Mouse (Mus musculus) cerebellum, adult 9-11 months (tissue): Measurements from ENCODE around the gene Plcd3.

Experiments
- DNase-seq: peaks from one replicate; pipeline ENCODE4 v3.0.0; 2022

Gene Plcd3

DNA sequence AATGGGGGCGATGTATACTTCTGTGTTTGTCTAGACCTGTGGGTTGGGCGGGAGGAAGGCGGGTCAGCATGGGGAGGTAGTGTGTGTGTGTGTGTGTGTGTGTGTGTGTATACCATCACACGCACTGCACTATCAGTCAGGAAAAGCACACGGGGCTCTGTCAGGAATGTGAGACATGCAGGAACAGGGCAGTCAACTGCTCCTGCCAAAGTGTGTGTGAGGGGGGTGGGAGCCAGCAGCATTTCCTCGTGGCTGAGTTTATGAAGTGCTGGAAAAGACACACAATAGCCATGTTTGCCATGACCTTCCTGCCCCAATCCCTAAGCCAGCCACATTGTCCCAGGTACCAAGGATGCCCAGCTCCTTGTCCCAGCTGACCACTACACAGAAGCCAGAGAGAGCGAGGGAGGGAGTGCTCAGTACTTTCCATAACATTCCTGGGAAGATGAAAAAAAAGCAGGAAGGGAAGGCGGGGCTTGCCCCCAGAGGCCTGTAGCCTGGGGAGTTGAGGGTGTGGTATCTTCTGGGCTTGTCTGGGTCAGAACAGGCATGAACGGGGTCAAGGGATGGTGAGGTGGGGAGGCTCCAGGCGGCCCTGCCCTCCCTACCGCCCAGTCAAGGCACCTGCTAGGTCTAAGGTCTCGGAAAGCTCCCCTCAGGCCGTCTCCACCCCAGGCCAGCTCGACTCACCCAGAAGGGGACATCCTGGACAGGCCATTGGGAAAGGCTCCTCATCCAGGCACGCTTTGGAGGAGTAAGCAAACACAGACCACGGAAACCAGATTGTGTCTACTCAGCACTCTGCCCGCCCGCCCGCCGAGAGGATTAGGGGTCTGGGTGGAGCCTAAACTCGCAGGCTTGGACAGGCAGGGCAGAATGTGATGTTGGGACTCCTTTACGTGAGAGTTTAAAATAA, 4.2 kb downstream of the Plcd3 start:
- DNase-seq = peak; percentile 27

DNA sequence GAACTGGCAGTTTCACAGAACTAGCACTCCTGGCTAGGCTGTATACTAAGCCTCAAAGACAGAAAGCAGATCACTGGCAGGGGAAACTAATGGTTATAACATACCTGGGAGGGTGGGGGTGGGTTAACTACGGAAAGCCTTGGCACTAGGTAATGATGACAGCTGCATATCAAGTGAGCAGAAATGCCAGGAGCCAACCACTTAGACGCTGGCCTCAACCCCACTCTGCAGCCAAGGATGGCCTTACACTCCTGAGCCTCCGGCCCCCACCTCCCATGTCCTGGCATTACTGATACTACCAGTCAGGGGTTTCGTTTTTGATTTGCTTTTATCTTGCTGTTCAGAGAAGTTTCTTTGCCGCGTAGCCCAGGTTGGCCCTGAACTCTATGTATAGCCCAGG, 5.7 kb downstream of the Plcd3 start:
- peak; percentile 13 for DNase-seq

DNA sequence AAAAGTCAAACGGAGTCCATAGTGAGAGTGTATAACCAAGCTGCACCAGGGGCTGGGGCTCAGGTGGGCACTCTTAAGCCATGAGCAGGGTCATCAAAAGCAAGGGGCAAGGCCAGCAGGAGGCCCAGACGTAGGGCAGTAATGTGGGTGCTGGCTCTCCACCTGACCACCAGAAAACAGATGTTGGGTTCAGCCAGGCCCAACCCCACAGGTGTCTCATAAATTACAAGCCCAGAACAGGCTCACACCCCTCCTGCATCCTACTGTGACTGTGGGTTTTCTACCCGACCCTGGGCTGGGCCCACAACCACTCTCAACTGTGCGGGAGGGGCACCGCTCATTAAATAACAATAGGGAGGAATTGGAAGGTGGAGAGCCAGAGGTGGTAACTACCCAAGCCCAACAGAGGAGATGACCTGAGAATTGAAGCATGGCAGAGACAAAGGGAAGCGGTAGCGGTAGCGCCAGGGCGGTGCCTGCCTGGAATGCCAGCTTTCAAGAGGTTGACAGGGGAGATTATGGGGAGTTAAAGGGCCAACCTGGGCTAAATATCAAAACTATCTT, 6.3 kb downstream of the Plcd3 start:
- peak; percentile 26 for DNase-seq

DNA sequence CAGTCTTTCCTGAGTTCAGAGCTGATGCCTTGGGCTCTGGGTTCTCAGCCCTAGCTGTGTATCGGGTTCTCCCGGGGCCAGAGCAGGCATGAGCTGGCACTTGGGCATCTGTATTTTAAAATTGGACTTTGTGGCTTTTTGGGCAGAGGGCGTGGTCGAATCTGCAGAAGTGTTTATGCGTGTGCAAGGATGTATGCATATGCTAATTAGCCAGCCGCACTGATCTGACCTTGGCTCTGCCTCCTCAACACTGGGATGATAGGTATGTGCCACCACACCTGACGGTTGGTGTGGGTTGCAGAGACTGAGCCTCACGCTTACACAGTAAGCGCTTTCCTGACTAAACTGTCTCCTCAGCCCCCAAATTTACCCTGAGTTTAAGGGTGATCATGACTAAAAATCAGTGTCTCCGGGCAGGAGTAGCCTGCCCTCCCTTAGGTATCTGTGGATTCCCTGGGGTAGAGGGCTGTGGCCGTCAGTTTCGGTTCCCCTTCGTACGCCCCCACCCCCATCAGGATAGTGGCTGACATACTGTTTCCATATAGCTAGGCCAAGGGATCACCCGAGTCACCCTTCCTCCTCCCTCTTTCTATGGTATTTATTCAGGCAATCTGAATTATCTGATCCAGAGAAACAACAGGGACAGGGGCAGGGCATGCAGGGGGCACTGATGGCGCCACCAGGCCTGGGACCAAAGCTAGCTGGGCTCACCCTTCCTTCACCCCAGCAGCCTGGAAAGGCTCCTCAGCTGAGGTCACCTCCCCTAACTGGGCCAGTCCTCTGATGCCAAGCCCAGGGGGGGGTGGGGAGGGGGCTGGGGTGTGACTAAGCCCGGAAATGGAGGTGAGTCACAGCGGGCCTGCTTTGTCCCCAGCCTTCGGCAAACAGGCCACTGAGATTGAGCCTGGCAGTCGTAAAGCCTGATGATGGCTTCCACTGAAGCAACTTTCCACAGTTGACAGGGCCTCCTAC, 7.3 kb downstream of the Plcd3 start:
- peak; percentile 12 for DNase-seq

DNA sequence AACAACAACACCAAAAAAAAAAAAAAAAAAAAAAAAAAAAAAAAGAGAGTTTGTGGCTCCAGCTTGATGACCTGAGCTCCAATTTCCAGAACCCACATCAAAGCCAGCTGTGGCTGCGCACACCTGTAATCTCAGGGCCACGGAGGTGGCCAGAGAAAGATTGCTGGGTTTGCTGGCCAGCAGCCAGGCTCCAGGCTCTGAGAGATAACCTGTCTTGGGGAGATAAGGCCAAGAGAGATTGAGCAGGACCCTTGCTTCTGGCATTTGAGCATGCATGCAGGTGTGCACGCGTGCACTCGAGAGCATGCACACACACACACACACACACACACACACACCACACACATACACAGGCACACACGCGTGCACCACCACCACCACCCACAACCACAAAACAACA, 8.2 kb downstream of the Plcd3 start:
- peak; percentile 14 for DNase-seq

DNA sequence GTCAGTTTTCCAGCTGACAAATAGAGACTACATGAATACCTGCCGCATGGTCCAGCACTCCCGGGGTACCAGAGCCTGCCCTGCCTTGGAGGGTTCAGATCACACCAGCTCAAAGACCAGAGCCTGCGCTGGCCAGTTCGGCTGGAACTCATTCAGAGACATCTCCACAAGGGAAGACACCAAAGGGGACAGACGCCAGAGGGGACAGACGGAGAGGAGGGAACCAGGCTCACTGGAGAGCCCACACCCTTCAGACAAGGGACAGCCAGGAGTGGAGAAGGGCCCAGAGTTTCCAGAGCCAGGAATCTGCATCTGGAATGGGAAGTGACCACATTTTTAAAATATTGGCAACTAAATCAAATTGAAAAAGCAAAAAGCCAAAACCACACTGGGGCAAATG, 19.8 kb downstream of the Plcd3 start:
- DNase-seq = no peak

DNA sequence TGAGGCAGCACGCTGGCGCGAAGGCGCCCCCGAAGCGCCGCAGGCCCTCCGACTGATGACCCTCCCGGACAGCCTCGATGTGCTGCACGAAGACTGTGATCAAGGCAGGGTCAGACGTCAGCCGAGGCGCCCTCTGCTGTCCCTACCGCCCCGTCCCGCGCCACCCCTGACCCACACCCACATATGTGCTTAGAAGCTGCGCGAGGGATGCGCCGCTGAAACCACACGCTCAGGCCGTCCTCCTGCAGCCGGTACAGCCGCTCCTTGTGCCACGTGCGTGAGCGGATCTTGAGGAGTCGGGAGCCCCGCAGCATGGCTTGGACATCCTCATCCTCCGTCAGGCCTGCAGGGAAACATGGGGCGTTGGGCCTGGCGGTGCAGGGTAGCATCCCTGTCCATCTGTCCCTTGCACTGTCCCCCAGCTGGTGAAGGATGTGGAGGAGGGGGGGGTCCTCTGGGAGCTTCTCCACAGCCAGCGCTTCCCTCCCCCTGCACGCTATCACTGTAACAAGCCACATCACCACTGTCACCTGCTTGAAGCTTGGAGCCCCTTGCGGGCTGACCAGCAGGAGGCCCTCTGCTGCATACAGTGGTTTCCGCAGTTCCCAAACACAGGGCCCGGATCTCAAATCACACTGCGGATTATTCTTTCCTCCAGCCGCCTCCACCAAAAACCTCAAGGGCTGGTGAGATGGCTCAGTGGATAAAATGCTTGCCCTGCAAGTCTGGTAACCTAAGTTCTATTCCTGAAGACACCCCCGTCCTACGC, 21.0 kb downstream of the Plcd3 start:
- no peak for DNase-seq

DNA sequence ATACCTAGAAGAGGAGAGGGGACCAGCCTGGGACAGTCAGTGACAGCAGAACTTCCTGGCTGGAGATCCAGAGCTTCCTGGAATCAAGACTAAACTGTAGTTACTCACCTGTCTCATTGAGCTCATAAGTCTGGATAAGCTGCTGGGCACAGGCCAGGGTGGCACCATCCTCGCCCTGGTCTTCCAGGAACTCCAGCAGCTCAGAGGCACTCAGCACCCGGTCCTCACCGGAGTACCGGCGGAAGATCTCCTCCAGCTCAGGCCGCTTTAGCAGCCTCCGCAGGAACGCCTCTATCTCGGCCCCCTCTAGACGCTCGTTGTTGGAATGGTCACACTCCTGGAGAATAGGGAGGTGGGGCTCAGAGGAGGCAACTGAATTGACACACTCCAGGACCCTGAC, 23.3 kb downstream of the Plcd3 start:
- DNase-seq = no peak

DNA sequence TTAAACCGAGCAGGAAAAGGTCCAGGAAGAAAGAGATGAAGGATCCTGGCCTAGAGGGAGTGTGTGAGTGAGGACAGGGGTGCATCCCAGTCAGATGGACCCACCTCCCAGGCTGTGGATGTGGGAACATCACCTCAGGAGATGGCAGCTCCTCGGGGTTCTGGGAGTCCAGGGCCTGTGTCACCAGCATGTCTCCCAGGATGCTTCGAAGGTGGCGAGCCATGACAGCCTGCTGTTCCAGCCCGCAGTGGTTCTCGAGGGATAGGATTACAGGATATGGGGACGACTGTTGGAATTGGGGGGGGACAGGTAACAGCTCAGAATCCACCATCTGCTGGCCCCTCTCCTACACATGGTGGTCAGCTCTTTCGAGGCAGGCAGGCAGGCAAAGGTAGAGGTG, 24.9 kb downstream of the Plcd3 start:
- no peak for DNase-seq

DNA sequence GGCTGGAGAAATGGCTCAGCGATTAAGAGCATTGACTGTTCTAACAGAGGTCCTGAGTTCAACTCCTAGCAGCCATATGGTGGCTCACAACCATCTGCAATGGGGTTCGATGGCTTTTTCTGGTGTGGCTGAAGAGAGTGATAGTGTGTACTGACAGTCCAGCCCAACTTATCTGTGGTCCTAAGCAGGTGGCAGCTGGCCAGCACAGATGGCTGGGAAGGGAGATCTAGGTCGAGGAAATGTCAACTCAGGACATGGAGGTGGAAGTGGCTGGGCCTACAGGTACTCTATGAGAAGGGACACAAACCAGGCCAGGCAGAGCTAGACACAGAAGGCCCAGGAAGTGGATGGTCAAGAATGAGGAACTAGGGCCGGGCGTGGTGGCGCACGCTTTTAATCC, 25.4 kb downstream of the Plcd3 start:
- DNase-seq = peak; percentile 80

DNA sequence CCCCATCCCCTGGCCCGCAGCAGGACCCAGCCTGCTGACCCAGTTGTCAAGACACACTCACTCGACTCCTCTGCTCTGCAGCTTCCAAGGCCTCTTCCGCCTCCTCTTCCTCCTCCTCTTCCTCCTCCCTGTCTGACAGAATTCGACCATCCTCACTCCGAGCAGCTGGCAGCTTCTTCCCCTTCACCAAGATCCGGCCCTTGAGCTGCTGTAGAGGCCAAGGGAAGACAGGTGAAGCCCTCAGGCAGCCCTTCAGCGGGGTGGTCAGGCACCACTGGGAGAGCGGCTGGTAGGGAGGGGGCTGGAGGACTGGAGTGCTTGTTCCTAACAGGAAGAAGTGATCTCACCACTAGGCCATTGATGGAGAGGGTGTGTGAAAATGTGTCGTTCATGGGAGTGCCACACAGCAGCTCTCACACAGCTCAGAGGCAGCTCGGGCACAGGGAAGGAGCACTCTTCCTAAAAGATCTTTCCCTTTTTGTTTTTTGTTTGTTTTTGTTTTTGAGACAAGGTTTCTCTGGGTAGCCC, 26.6 kb downstream of the Plcd3 start:
- DNase-seq = no peak

DNA sequence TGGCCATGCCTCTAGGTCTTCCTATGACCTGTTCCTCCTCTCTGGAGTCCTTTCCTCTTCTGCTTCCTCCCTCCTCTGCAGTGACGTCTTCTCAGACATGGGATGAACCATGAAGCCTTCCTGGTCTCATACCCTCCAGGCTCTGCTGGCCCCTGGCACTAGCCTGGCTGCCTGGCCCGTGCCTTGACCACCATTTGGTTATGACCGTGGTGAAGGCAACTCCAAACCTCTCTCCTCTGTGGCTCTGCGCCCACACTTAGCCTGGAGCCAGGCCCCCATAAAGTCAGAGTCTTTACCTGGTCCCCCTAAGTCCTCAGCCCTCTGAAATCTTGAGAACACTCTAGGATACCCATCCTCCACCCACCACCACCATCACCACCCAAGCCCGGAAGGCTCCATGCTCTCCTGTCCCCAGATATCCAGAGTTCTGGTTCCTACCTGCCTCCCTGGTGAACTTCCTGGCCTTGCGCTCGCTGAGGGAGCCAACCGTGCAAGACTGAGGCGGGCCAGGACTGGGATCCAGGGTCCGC, 27.3 kb downstream of the Plcd3 start:
- no peak for DNase-seq

DNA sequence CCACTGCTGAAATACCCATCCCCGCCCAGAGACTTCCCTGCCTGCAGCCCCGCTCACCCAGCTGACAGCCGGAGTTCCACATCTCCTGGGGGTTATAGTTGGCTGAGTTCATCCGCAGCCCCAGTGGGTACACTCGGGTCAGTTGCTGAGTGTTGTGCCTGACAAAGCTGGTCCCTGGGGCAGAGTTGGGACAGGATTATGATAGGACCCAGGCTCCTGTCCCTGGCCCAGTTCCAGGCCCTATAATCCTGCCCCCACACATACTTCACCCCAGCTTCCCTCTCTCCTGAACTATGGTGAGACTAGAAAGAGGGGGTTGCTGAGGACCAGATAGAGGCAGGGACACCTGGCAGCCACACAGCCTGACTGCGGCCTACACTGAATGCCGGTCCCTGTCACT, 27.8 kb downstream of the Plcd3 start:
- peak; percentile 11 for DNase-seq

DNA sequence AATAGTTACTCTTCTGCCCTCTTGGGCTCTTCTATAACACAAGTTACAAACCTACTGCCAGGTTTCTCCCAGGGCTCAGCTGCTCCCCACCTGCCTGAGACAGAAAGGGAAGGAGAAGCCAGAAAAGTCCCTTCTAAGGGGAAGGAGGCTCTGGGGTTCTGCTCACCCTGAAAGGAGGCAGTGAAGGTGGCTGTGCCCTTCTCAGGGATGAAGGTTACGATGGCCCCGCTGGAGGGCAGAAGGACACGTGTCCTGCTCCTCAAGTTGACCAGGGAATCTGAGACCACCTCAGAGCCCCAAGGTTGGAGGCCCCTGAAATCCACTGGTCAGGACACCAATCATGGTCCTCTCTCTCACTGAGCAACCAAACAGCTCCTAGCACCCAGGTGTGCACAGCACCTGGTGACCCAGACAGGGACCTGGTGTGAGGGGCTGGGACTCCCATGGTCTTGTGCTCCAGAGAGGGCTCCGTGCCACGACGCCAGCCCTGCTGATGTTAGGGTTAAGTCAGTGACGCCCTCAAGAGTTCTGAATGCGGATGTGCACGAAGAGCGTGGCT, 31.1 kb downstream of the Plcd3 start:
- DNase-seq = no peak

DNA sequence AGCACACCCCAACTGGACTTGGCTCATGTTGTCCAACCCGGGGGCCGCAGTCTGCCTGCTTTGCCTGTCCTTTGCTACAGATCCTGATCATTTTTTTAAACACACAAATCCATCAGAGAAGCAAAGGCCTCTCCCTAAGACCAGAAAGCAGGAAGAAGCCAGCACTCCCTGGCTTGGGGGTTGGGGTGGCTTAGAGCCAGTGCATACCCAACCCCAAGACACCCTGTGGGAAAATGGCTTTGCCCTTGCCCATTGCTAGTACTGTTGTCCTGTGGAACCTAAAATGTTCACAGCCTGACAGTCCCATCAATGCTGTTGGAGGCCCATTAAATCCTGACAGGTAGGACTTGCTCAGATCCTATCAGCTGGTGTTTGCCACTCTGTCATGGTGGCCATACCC, 31.7 kb downstream of the Plcd3 start:
- DNase-seq = peak; percentile 3

DNA sequence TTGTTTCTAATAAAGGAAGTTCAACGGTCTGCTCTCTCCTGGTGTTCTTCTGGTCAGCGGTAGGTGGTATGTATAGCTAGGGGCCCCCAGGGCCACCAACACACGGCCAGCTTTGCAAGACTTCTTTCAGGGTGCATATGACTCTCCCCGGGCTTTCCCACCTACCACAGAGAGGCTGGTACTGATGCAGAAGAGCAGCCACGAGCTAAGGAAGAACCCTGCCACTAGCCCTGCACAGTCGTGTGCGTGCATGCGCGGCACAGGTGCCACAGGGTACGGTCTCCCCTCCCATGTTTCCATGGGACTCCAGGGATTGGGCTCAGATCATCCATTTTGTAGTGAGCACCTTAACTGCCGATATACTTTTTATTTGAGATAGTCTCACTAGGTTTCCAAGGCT, 32.6 kb downstream of the Plcd3 start:
- DNase-seq = peak; percentile 6

DNA sequence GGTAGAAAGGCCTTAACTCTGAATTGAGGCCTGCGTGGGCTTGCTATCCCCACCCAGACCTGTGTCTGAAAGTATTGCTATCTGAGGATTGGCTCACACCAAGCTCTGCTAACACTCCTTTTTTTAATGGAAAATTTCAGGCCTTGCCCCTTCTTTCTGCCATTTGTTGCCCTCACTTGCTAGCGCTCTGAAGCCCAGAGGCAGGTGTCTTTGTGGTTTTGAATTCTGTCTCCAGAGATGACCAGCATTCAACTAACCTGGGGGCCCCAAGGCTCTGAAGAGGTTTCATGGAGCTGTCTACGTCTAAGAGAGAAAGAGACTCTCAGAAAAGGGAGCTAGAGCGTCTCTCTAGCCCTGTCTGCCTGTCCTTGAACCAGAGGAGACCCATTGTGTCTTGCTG, 33.2 kb downstream of the Plcd3 start:
- peak; percentile 2 for DNase-seq

DNA sequence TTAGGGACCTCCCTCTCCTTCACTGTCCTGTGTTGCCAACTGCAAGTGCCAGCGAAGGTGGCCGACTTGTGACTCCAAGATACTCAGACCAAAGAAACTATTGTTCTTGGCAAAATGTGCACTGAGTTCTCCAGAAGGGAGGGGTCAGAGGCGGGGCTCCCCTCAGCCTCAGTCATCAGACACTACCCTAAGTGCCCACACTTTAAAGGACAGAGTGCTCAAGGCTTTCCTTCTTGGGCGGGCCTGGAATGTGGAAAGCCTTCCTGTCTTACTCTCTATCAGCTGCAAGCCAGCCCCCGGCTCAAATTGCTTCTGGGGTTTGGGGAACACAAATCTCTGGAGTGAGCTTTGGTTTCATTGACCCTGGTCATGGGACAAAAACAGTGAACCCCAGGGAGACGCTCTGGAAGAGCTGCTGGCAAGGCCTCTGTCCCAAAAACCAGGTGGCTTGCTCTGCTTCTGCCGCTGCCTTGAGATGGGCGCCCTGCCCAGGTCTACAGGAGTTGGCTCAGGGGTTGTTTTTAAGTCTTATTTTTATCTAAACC, 33.9 kb downstream of the Plcd3 start:
- DNase-seq = peak; percentile 45

DNA sequence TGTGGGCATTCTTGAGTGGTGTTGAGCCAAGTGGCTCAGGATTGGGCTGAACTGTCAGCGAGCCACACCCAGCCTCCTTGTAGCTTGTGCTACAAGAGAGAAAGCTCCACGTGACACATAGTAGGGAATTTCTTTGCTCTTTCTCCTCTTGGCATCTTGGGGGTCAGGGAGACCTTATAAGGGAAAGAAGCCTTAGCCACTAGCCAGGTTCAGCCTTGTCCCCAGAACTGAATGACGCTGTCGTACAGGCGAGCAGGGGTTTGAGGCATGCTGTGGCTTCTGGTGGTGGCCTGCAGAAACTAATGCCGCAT, 34.5 kb downstream of the Plcd3 start:
- no peak for DNase-seq

DNA sequence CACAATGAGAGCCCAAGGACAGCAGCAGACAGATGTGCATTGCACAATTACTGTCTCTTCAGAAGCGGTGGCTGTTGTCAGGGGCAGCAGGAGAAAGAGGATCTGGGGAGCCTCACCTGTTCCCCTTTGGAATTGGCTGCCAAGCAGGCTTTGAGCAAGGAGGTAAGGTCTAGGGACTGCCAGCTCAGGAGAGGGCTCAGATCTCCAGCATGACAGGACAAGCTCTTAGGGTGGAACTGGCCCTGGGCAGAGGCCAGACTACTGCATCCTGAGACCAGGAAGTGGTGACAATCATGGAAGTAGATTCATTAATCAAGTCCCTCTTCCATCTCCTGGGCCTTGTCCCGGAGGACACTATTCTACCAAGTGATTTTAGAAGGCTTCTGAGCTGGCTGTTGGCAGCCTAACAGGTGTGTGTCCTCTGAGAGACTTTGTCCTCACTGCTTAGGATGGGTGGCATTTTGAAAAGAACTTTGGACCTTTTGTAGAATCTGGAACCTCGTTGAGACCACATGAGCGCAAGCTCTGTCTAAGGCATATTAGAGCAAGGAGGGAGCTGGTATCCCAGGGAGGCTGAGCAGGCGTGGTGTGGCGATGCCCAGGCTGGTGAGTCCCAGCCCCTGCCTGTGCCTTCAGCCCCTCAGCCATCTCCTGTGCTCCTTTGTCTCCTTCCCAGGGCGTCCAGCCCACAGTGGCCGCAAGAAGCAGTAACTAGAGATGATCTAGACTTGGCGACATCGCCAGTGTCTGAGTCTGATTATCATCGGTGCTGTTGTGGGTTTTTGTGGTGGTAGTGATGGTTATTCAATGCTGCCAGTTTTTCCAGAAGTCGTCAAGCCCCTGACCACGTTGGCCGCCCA, 35.0 kb downstream of the Plcd3 start:
- peak; percentile 10 for DNase-seq
